Mouse (Mus musculus) myocyte (in vitro differentiated cells): ENCODE data around the gene Chst8.

Experiments used
- CEBPB ChIP-seq: IDR thresholded peaks from 2 replicates; pipeline ENCODE4 v1.6.1; 2011; ENCODE audit warnings: mild to moderate bottlenecking, moderate library complexity; ENCODE audit not compliant: poor library complexity, insufficient read depth, severe bottlenecking
- E2F4 ChIP-seq: IDR thresholded peaks from one replicate; pipeline ENCODE4 v1.6.1; 2011; ENCODE audit warnings: mild to moderate bottlenecking, control low read depth, moderate library complexity; ENCODE audit not compliant: insufficient read depth
- MYOD1 ChIP-seq, 3 experiments: IDR thresholded peaks; one replicate each; pipeline ENCODE4 v1.6.1; 2011; ENCODE audit warnings: control low read depth in 2 of 3, low read depth in 2 of 3, mild to moderate bottlenecking in 2 of 3, moderate library complexity in 1 of 3; ENCODE audit not compliant: insufficient read length in 2 of 3, control insufficient read depth in 1 of 3
- MYOG ChIP-seq, 3 experiments: IDR thresholded peaks; one replicate each; pipeline ENCODE4 v1.6.1; 2011; ENCODE audit warnings: control low read depth in 2 of 3, low read depth in 2 of 3, mild to moderate bottlenecking in 2 of 3; ENCODE audit not compliant: insufficient read length in 2 of 3, control insufficient read depth in 1 of 3, insufficient read depth in 1 of 3
- POLR2A ChIP-seq: IDR thresholded peaks from one replicate; pipeline ENCODE4 v1.6.1; 2011; ENCODE audit warnings: low read depth, mild to moderate bottlenecking, control low read depth, moderate library complexity; ENCODE audit not compliant: insufficient read length
- POLR2AphosphoS2 ChIP-seq: IDR thresholded peaks from one replicate; pipeline ENCODE4 v1.6.1; 2011; ENCODE audit warnings: low read depth, control low read depth; ENCODE audit not compliant: insufficient read length
- SRF ChIP-seq: IDR thresholded peaks from one replicate; pipeline ENCODE4 v1.6.1; 2011; ENCODE audit warnings: low read depth; ENCODE audit not compliant: control insufficient read depth, insufficient read length
- USF1 ChIP-seq: IDR thresholded peaks from one replicate; pipeline ENCODE4 v1.6.1; 2011; ENCODE audit warnings: low read depth, mild to moderate bottlenecking, control low read depth, moderate library complexity

- TF ChIP-seq MYOG (IDR thresholded peaks at IDR 0.05; ENCODE audit: control insufficient read depth in 1 of 3, insufficient read depth in 1 of 3, insufficient read length in 2 of 3, low read depth in 2 of 3) (no peak), MYOD1 (IDR thresholded peaks at IDR 0.05; ENCODE audit: control insufficient read depth in 1 of 3, insufficient read length in 2 of 3, low read depth in 2 of 3) (no peak), USF1 (no peak), SRF (no peak), E2F4 (no peak), CEBPB (no peak), POLR2A (no peak), POLR2AphosphoS2 (no peak)
Measured at GRCm38 (mm10) chr7:34702718-34703351, 109.7 kb downstream of the Chst8 start.
